Mouse (Mus musculus) stomach, embryonic 15.5 days (tissue): ENCODE data around the gene Pld2. TPM values are rescaled to one million over a fixed set of nuclear protein-coding genes. Genes with fewer than 3 reads are reported as not detected.
A peak's percentile ranks its signal among the peaks of the same experiment; 100 is the strongest.

Experiments
- ATAC-seq: fragments of 200-750 bp; cut with Nextera tagmentation; 2 replicates; pipeline ENCODE4 v1.8.0; 2017; ENCODE audit warnings: low read depth, moderate number of reproducible peaks, moderate TSS enrichment; ENCODE audit not compliant: insufficient read depth, low FRiP score
- H3K27ac ChIP-seq: fragments of 300-500 bp; sonication (generic); 2 replicates; pipeline ENCODE4 v1.5.1; 2015; ENCODE audit warnings: mild to moderate bottlenecking, inconsistent platforms
- H3K27me3 ChIP-seq: fragments of 300-500 bp; sonication (generic); replicated peaks from 2 replicates; pipeline ENCODE4 v1.6.1; 2015; ENCODE audit warnings: inconsistent platforms
- H3K36me3 ChIP-seq: fragments of 300-500 bp; sonication (generic); 2 replicates; pipeline ENCODE4 v1.6.1; 2015; ENCODE audit warnings: inconsistent platforms
- H3K4me1 ChIP-seq: fragments of 300-500 bp; sonication (generic); 2 replicates; pipeline ENCODE4 v1.6.1; 2015; ENCODE audit warnings: inconsistent platforms
- H3K4me2 ChIP-seq: fragments of 300-500 bp; sonication (generic); 2 replicates; pipeline ENCODE4 v1.6.1; 2015; ENCODE audit warnings: mild to moderate bottlenecking, inconsistent platforms
- H3K4me3 ChIP-seq: fragments of 300-500 bp; sonication (generic); replicated peaks from 2 replicates; pipeline ENCODE4 v1.5.1; 2015; ENCODE audit warnings: inconsistent platforms
- H3K9ac ChIP-seq: fragments of 300-500 bp; sonication (generic); 2 replicates; pipeline ENCODE4 v1.6.1; 2015; ENCODE audit warnings: inconsistent platforms
- H3K9me3 ChIP-seq: fragments of 300-500 bp; sonication (generic); 2 replicates; pipeline ENCODE4 v1.6.1; 2016; ENCODE audit warnings: inconsistent platforms
- WGBS: fragments of 180-500 bp; shearing (Covaris S2); methylation state at CpG from one replicate; pipeline ENCODE4 v1.1.7; 2015; 5-methylcytosine and 5-hydroxymethylcytosine counted together
- polyA plus RNA-seq: library from polyadenylated mRNA; unstranded; fragments of >200 nt; fragmentation: Nextera tagmentation; extraction: Ambion mirVana; gene quantifications from 2 replicates; pipeline ENCODE4 v1.2.1, GENCODE M21; 2015

Pld2 gene
- 12.9 and 13.7 TPM in 2 replicates for polyA plus RNA-seq

- Histone ChIP-seq H3K27me3 (no peaks in the 10 kb centered on the region), H3K4me1 (peaks cover 9% of the 10 kb centered on the region; the same call in 1 of the 2 replicates), H3K4me2 (peak within 1 kb of the TSS; percentile 72), H3K27ac (peak within 1 kb of the TSS; percentile 74), H3K36me3 (no peaks in the 10 kb centered on the region), H3K9ac (peak within 1 kb of the TSS; percentile 55; the same call in 1 of the 2 replicates), H3K4me3 (peak within 1 kb of the TSS; percentile 60), H3K9me3 (no peaks in the 10 kb centered on the region)
- peak; percentile 97 for ATAC-seq
- under 1% methylated on average over 65 of the region's 65 CpGs for WGBS
Observed at GRCm38 (mm10) chr11:70539877-70540587, at the start of gene Pld2. Gene Pld2, plus strand, starts transcription at chr11:70540064.

- Histone ChIP-seq H3K36me3 (no peaks in the 10 kb centered on the region), H3K4me1 (no peaks in the 10 kb centered on the region), H3K9me3 (no peaks in the 10 kb centered on the region), H3K4me2 (no peak overlapping the region), H3K4me3 (no peak overlapping the region), H3K9ac (no peak overlapping the region), H3K27me3 (no peaks in the 10 kb centered on the region), H3K27ac (no peak overlapping the region)
- WGBS: 63% methylated on average over 14 of the region's 14 CpGs
- ATAC-seq: no peak
Observed at GRCm38 (mm10) chr11:70499566-70500475, 40.0 kb upstream of the Pld2 start.

DNA sequence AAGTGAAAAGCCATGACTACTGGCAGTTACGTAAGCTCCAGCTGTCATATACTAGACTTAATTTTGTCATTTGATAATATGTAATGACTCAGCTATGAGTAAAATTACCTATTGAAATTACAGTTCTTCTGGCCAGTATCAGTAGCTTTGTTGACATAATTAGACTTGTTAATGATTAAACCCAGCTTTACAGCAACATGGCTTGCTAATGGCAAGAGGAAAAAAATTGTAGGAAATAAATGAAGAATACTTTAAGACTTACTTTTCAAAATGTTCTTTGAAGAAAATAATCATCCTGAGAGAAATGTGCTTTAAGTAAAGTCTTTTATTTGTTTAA lies 39.4 kb upstream of the Pld2 start:
- H3K9me3 ChIP-seq: no peaks in the 10 kb centered on the region
- H3K27ac ChIP-seq: 0 out of 2 replicates have a peak overlapping the region, but pooled peaks have one; percentile 13
- H3K4me2 ChIP-seq: no peak overlapping the region
- no peaks in the 10 kb centered on the region for H3K36me3 ChIP-seq
- H3K9ac ChIP-seq: no peak overlapping the region
- H3K4me3 ChIP-seq: no peak overlapping the region
- 73% methylated on average over 1 of the region's 1 CpGs for WGBS
- no peaks in the 10 kb centered on the region for H3K27me3 ChIP-seq
- H3K4me1 ChIP-seq: no peaks in the 10 kb centered on the region
- no peak for ATAC-seq

DNA sequence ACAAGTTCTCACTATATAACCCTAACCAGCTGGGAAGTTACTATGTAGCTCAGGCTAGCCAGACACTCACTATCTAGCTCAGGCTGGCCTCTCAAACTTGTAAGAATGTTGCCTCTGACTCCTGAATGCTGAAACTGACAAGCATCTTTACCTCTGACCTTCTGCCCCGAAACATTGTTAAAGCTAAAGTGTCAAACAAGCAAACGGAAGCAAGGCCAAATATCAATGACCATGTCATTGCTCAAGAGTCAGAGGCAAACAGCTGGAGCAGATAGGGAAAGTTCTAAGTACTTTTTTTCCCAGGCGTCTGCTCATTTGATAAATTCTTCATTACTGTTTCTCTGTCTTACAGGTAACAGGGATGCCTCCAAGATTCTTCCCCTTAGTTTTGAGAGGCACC lies 37.8 kb upstream of the Pld2 start:
- no peaks in the 10 kb centered on the region for H3K9me3 ChIP-seq
- no peaks in the 10 kb centered on the region for H3K27me3 ChIP-seq
- no peak overlapping the region for H3K9ac ChIP-seq
- H3K4me3 ChIP-seq: no peak overlapping the region
- WGBS: 39% methylated on average over 3 of the region's 3 CpGs
- H3K27ac ChIP-seq: no peak overlapping the region
- no peak for ATAC-seq
- no peaks in the 10 kb centered on the region for H3K4me1 ChIP-seq
- H3K4me2 ChIP-seq: no peak overlapping the region
- no peaks in the 10 kb centered on the region for H3K36me3 ChIP-seq

GRCm38 (mm10) chr11:70504970-70505369 lies 34.9 kb upstream of the Pld2 start, which contains the start of gene Tm4sf5:
Gene Tm4sf5, plus strand, starts transcription at chr11:70505244.
- Histone ChIP-seq H3K27ac (peak within 1 kb of the TSS; percentile 74), H3K36me3 (no peaks in the 10 kb centered on the region), H3K4me1 (0 out of 2 replicates have a peak, but pooled peaks cover 2% of the 10 kb centered on the region), H3K27me3 (no peaks in the 10 kb centered on the region), H3K9me3 (no peaks in the 10 kb centered on the region), H3K4me3 (peak within 1 kb of the TSS; percentile 27), H3K9ac (no peak within 1 kb of the TSS), H3K4me2 (peak within 1 kb of the TSS; percentile 33)
- ATAC-seq: peak; percentile 82
- 49% methylated on average over 9 of the region's 9 CpGs for WGBS

GRCm38 (mm10) chr11:70506385-70506784 lies 33.5 kb upstream of the Pld2 start:
- Histone ChIP-seq H3K4me3 (no peak overlapping the region), H3K27me3 (no peaks in the 10 kb centered on the region), H3K4me2 (no peak overlapping the region), H3K36me3 (no peaks in the 10 kb centered on the region), H3K9ac (no peak overlapping the region), H3K4me1 (0 out of 2 replicates have a peak, but pooled peaks cover 3% of the 10 kb centered on the region), H3K9me3 (no peaks in the 10 kb centered on the region), H3K27ac (no peak overlapping the region)
- 21% methylated on average over 4 of the region's 4 CpGs for WGBS
- ATAC-seq: no peak

GRCm38 (mm10) chr11:70506962-70507515 lies 32.8 kb upstream of the Pld2 start:
- 0 out of 2 replicates have a peak, but pooled peaks cover 3% of the 10 kb centered on the region for H3K4me1 ChIP-seq
- no peak overlapping the region for H3K4me2 ChIP-seq
- H3K4me3 ChIP-seq: no peak overlapping the region
- 69% methylated on average over 7 of the region's 7 CpGs for WGBS
- H3K27me3 ChIP-seq: no peaks in the 10 kb centered on the region
- no peaks in the 10 kb centered on the region for H3K36me3 ChIP-seq
- no peak overlapping the region for H3K27ac ChIP-seq
- H3K9ac ChIP-seq: no peak overlapping the region
- H3K9me3 ChIP-seq: no peaks in the 10 kb centered on the region
- ATAC-seq: no peak

- Histone ChIP-seq H3K9me3 (no peaks in the 10 kb centered on the region), H3K27ac (no peak overlapping the region), H3K27me3 (no peaks in the 10 kb centered on the region), H3K9ac (no peak overlapping the region), H3K36me3 (no peaks in the 10 kb centered on the region), H3K4me3 (no peak overlapping the region), H3K4me1 (0 out of 2 replicates have a peak, but pooled peaks cover 3% of the 10 kb centered on the region), H3K4me2 (peak overlapping the region; percentile 26; the same call in 1 of the 2 replicates)
- ATAC-seq: 0 out of 2 replicates have a peak, but pooled peaks have one; percentile 28
- WGBS: 12% methylated on average over 19 of the region's 19 CpGs
Observed at GRCm38 (mm10) chr11:70509753-70510564, 29.9 kb upstream of the Pld2 start.

DNA sequence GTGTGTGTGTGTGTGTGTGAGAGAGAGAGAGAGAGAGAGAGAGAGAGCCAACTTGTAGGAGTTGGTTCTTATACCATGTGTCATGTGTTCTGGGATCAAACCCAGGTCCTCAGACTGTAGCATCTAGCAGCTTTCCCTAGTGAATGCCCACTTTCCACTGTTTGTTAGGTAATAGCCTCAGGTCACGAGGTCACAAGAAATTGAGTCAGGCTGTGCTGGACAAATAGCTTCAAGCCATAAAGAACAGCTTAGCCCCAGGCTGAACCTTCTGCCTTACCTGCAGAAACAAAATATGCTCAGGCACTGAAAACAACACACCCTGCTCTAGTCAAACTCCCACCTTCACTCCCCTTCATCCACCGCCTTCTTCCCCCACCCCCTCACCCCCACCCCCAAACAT lies 28.6 kb upstream of the Pld2 start:
- H3K27me3 ChIP-seq: no peaks in the 10 kb centered on the region
- H3K4me1 ChIP-seq: 0 out of 2 replicates have a peak, but pooled peaks cover 3% of the 10 kb centered on the region
- 73% methylated on average over 2 of the region's 2 CpGs for WGBS
- H3K27ac ChIP-seq: no peak overlapping the region
- no peak overlapping the region for H3K4me3 ChIP-seq
- no peaks in the 10 kb centered on the region for H3K36me3 ChIP-seq
- H3K9ac ChIP-seq: no peak overlapping the region
- no peak for ATAC-seq
- no peak overlapping the region for H3K4me2 ChIP-seq
- no peaks in the 10 kb centered on the region for H3K9me3 ChIP-seq

DNA sequence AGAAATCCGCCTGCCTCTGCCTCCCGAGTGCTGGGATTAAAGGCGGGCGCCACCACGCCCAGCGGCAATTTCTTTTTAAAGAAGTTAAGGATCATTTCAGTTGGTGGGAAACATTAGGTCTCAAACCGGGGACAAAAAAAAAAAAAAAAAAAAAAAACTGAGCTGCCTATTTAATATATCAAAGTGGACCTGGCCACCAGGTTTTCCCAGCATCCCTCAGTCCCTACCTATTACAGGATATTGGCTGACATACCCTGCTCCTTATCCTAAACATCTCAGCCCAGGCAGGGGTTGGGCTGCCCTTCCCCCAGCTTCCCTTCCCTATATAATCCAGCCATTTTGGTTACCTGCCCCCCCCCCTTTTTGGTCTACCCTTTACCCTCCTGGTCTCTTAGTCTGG lies 28.0 kb upstream of the Pld2 start:
- Histone ChIP-seq H3K9ac (no peak overlapping the region), H3K27me3 (no peaks in the 10 kb centered on the region), H3K9me3 (no peaks in the 10 kb centered on the region), H3K4me3 (no peak overlapping the region), H3K4me1 (0 out of 2 replicates have a peak, but pooled peaks cover 3% of the 10 kb centered on the region), H3K27ac (no peak overlapping the region), H3K4me2 (no peak overlapping the region), H3K36me3 (no peaks in the 10 kb centered on the region)
- WGBS: 84% methylated on average over 7 of the region's 7 CpGs
- no peak for ATAC-seq

GRCm38 (mm10) chr11:70512709-70513342 lies 27.0 kb upstream of the Pld2 start:
- H3K9ac ChIP-seq: no peak overlapping the region
- no peak overlapping the region for H3K4me2 ChIP-seq
- 0 out of 2 replicates have a peak, but pooled peaks cover 3% of the 10 kb centered on the region for H3K4me1 ChIP-seq
- H3K27me3 ChIP-seq: no peaks in the 10 kb centered on the region
- no peak for ATAC-seq
- 73% methylated on average over 7 of the region's 7 CpGs for WGBS
- H3K4me3 ChIP-seq: no peak overlapping the region
- no peaks in the 10 kb centered on the region for H3K9me3 ChIP-seq
- H3K36me3 ChIP-seq: no peaks in the 10 kb centered on the region
- no peak overlapping the region for H3K27ac ChIP-seq
